Mouse (Mus musculus) spleen, postnatal 10 days (tissue): Measurements from ENCODE around the gene Rps2.
A peak's percentile ranks its signal among the peaks of the same experiment; 100 is the strongest.

Experiments used
- DNase-seq, 2 experiments: peaks; one replicate each; pipeline ENCODE4 v3.0.0; 2021 to 2022; ENCODE audit warnings: low spot score in 2 of 2

Rps2 gene

GRCm38 (mm10) chr17:24732233-24732935, 14.5 kb downstream of the Rps2 start:
- no peak for DNase-seq

GRCm38 (mm10) chr17:24733434-24734050, 15.6 kb downstream of the Rps2 start:
- DNase-seq, result no peak

GRCm38 (mm10) chr17:24734513-24734912, 16.6 kb downstream of the Rps2 start:
- DNase-seq, result no peak

GRCm38 (mm10) chr17:24735446-24735845, 17.5 kb downstream of the Rps2 start:
- DNase-seq, result no peak

- DNase-seq, result peak; percentile 93 to 98
These were observed 18.6 kb downstream of the Rps2 start, which contains the start of gene Msrb1 for GRCm38 (mm10) chr17:24736330-24737051. TSS of gene Msrb1 (plus strand) at chr17:24736642.

DNA sequence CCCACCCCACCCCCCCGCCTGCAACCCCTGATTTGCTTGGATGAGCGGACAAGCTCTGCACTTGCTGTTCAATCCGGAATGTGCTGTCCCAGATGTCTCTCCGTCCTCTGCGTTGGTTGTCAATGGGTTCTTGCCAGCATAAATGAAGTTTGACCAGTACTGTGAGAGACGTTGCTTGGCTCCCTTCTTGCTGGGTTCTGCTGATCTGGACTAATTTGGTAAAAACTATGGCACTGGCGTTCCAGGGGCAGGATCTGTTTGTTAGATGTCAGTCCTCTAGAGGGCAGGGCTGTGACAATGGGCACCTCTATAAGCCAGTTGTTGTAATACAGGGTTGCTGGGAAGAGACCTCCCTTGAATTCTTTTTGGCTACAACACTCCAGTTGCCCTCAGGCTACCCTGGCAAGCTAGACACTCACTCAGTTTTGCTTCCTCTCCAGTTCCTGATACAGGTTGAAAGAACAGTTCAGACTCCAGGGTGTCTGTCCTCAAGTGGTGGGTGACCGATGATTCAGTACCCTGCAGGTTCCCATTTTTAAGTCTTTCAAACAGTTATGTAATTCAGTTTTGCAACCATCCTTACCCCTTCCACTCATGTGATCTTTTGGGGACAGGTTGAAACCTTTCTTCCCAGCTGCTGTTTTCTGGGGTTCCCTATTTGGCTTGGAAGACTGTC, 19.4 kb downstream of the Rps2 start:
- DNase-seq, result no peak

- DNase-seq, result no peak
These were observed 20.3 kb downstream of the Rps2 start for GRCm38 (mm10) chr17:24738238-24738637.

DNA sequence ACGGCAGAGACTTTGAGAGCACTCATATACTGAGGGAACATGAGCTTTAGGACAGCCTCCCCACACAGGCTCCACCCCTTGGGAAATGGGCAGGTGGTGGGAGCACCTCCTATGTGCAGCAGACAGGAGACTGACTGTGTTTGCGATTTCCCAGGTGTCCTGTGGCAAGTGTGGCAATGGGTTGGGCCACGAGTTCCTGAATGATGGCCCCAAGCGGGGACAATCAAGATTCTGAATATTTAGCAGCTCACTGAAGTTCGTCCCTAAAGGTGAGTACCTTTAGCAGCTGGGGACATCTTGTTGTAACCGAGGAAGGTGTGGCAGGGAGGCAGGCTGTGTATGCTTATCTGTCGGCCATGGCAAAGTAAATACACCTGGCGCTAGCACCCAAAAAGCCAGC, 22.0 kb downstream of the Rps2 start:
- no peak for DNase-seq

DNA sequence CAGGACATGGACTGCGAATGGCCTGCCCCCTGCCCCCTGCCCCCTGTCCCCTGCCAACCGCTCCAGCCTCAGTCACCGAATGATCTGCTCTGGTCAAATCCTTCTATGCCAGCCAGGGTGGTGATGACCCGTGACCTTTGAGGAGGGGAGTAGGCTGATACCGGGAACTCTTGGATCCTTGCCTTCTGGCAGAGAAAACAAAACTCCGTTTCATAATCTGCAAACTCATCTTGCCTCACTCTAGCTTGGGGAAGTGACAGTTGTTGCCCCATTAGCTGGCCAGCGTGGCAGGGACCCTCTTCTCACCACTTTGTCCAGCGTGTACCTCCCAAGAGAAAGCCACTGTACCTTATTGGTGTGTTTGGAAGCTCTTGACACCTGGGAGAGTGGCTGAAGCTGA, 24.4 kb downstream of the Rps2 start:
- DNase-seq, result no peak

- DNase-seq, result no peak
These were observed 26.0 kb downstream of the Rps2 start for GRCm38 (mm10) chr17:24743896-24744295.

DNA sequence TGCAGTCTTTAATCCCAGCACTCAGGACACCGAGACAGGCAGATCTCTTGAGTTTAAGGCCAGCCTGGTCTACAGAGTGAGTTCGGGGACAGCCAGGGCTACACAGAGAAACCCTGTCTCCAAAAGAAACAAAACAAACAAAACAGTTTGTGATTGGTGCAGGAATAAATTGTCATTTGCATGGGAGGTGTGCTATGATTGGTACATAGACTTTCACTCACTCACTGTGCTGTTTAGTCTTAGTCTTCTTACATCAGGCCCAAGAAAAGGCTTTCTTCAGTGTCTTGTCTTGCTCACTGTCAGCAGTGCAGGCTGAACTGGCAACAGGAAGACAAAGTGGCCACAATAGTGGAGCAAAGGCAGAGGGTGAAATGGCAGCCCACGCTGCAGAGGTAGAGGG, 26.5 kb downstream of the Rps2 start:
- no peak for DNase-seq

DNA sequence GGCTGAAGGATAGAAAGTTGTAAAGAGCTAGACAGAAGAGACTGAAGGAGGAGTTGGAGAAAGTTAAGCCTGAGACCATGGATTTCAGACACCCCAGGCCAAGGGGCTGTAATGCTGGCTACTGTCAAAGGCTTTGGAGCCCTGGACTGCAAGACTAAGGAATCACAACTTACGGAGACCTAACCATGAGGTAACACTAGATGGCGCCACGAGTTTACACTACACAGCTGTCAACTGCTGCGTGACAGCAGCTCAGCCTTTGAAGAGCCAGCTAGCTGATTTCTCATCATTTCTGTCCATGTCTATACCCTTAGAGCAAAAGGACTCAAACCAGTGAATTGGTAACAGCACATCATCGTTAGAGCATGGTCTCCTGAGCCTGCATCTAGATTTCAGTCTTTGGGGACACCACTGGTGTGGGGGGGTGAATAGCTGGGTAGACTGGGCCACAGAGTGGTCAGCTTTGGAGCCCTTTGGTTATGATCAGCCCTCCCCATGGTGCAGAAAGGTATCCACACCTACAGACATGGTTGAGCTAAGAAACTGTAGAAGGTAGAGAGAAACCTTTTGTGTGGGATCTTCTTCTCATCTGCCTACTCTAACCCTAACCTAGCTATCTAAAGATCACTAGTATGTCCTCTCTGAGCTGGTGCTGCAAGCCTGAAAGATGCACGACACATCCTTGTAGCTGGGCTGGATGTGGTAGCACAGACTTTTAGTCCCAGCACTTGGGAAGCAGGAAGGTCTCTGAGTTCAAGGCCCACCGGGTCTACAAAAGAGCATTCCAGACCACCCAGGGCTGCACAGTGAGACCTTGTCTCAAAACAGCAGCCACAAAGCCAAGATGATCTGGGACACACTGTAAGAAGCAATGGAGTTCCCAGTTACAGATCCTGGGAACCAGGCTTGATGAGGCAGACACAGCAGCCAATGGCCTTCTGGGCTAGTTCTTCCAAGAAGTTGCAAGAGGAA, 27.9 kb downstream of the Rps2 start:
- DNase-seq, result peak; percentile 72 to 89

DNA sequence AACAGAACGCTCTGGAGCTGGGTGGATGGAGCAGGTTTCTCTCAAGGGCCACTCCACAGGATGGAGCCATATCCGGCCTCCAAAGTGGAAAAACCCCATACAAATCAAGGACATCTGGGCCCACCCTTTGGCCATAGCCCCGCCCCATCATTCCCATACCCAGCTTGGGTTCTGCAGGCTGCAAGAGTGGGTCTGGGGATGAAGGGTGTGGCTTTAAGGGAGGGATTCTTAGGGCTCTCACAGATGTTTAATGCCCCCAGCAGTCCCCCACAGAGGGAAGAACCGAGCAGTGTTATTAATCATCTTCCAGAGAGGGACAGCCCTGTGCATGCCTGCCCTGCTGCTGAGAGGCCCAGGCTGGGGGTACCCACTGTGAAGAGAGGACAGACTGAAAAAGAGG, 29.1 kb downstream of the Rps2 start:
- DNase-seq, result no peak

- DNase-seq, result no peak
These were observed 33.6 kb downstream of the Rps2 start for GRCm38 (mm10) chr17:24751528-24751927.

GRCm38 (mm10) chr17:24752415-24753394, 34.8 kb downstream of the Rps2 start, which contains the start of gene Hs3st6:
TSS of gene Hs3st6 (plus strand) at chr17:24752988.
- no peak for DNase-seq

DNA sequence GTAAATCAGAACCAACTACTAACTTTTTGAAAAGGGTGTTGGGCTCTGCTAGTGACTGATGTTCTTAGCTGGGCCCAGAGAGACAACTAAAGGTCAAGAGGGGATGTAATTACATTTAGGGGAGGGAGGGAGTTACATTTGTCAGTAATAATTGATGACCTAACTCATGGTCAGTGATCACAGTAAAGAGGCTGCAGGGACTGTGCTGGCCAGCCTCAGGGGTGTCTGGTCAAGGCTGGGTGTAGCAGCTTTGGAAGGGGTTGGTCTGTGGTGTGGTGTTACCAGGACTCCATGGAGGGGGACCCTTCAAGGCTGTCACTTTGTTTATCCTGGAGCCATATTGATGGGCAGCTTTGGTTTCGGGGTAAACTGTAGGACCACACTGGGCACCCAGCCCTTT, 39.5 kb downstream of the Rps2 start:
- DNase-seq, result no peak

- no peak for DNase-seq
These were observed 43.2 kb downstream of the Rps2 start for GRCm38 (mm10) chr17:24761121-24761520.

DNA sequence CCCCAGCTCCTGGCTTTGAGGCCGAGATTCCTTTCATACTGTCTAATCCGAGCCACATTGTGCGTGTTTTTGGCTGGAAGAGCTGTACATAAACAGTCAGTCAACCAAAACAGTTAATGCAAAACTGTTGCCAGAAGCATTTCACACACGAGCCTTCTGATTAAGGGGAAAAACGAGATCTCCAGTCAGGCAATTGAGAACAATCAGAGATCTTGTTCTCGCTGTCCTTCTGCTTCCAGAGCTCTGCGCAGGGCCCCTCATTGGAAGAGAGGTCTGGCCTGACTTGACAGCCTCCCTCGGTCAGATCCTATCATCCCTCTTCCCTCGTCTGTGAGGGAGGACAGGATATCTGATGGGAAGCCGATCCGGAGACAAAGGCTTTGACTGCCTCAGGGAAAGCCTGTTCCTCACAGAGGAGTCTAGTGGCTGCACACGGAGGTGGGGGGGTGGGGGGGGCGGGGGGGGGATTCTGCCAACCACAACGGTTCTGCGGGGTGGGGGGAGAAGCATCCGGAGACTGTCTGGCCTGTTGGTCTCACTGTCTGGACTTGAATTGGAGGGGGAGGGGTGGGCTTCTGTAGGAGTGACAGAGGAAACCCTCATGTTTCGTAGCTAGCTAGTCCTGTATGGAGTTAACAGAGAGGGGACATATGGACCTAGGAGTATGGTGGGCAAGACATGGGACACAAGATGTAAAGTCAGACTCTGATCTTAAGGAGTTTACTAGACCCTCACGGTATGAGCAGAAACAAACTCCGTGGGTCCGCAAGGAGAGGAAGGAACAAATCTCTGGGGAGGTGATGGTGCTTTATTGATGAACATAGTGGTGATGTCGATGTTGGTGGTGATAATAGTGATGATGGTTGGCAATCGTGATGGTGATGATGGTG, 47.3 kb downstream of the Rps2 start:
- no peak for DNase-seq
